Mouse (Mus musculus) embryonic fibroblast, embryonic 13.5 days (primary cell): ENCODE measurements around the gene Gls.

Experiments used
- CTCF ChIP-seq: IDR thresholded peaks from 2 replicates; pipeline ENCODE4 v1.5.1; 2011; ENCODE audit warnings: mild to moderate bottlenecking, control low read depth, low read length, moderate library complexity, borderline replicate concordance; ENCODE audit not compliant: insufficient read depth
- POLR2A ChIP-seq: IDR thresholded peaks from 2 replicates; pipeline ENCODE4 v1.6.1; 2011; ENCODE audit warnings: low read depth, mild to moderate bottlenecking, control low read depth, low read length, moderate library complexity

GRCm38 (mm10) chr1:52256916-52257315, 23.9 kb upstream of the Gls start:
- TF ChIP-seq POLR2A (no peak), CTCF (no peak)
